Mouse (Mus musculus) forebrain, postnatal 0 days (tissue): ENCODE results near the gene Col6a1. TPM values are rescaled to one million over a fixed set of nuclear protein-coding genes. Genes with fewer than 3 reads are reported as not detected.

ENCODE experiments used
- ATAC-seq: fragments of 200-750 bp; cut with Nextera tagmentation; 2 replicates; pipeline ENCODE4 v1.8.0; 2017; ENCODE audit warnings: mild to moderate bottlenecking, moderate library complexity
- DNase-seq: peaks from one replicate; pipeline ENCODE4 v3.0.0-alpha.2; 2015
- H3K27ac ChIP-seq: fragments of 300-500 bp; sonication (generic); 2 replicates; pipeline ENCODE4 v1.5.1; 2014; ENCODE audit warnings: low read depth, mild to moderate bottlenecking, antibody characterized with exemption, low read length, moderate library complexity, mixed read lengths
- H3K27me3 ChIP-seq: fragments of 300-500 bp; sonication (generic); 2 replicates; pipeline ENCODE4 v1.6.1; 2014; ENCODE audit warnings: mild to moderate bottlenecking, low read length, mixed read lengths; ENCODE audit not compliant: insufficient read depth
- H3K36me3 ChIP-seq: fragments of 300-500 bp; sonication (generic); 2 replicates; pipeline ENCODE4 v1.6.1; 2014; ENCODE audit warnings: mild to moderate bottlenecking, moderate library complexity; ENCODE audit not compliant: insufficient read depth
- H3K4me1 ChIP-seq: fragments of 300-500 bp; sonication (generic); 2 replicates; pipeline ENCODE4 v1.6.1; 2014; ENCODE audit warnings: antibody characterized with exemption; ENCODE audit not compliant: insufficient read depth
- H3K4me2 ChIP-seq: fragments of 300-500 bp; sonication (generic); 2 replicates; pipeline ENCODE4 v1.6.1; 2014; ENCODE audit warnings: low read depth, mild to moderate bottlenecking, moderate library complexity
- H3K4me3 ChIP-seq: fragments of 300-500 bp; sonication (generic); 2 replicates; pipeline ENCODE4 v1.5.1; 2014; ENCODE audit warnings: low read depth, low read length, mixed read lengths
- H3K9ac ChIP-seq: fragments of 300-500 bp; sonication (generic); 2 replicates; pipeline ENCODE4 v1.6.1; 2014; ENCODE audit warnings: mild to moderate bottlenecking
- H3K9me3 ChIP-seq: fragments of 300-500 bp; sonication (generic); 2 replicates; pipeline ENCODE4 v1.6.1; 2016; ENCODE audit warnings: low read length
- CTCF ChIP-seq: sonication (generic); IDR thresholded peaks from 2 replicates; pipeline ENCODE4 v1.5.1; 2016; ENCODE audit warnings: antibody characterized with exemption, control low read depth, low read depth
- WGBS: fragments of 180-500 bp; shearing (Covaris S2); extraction: QIAGEN DNeasy Blood & Tissue Kit; methylation state at CpG from one replicate; pipeline ENCODE4 v1.1.7; 2014; 5-methylcytosine and 5-hydroxymethylcytosine counted together
- polyA plus RNA-seq: library from polyadenylated mRNA; unstranded; fragments of >200 nt; fragmentation: Nextera tagmentation; extraction: Ambion mirVana; gene quantifications from 2 replicates; pipeline ENCODE4 v1.2.1, GENCODE M21; 2015
- total RNA-seq: library from RNA; depleted of rRNA; stranded (reverse); fragments of >200 nt; gene quantifications from 2 replicates; pipeline ENCODE4 v1.2.3, GENCODE M21; 2014

Col6a1 gene
- total and polyA plus RNA-seq, 2 experiments from 2014 or later: 14.6 to 31.8 TPM

- ATAC-seq: no peak
- no peaks in the 10 kb centered on the region for H3K27me3 ChIP-seq
- H3K9ac ChIP-seq: no peak overlapping the region
- TF ChIP-seq CTCF: no peak
- 90% methylated on average over 7 of the region's 7 CpGs for WGBS
- H3K27ac ChIP-seq: no peak overlapping the region
- no peaks in the 10 kb centered on the region for H3K36me3 ChIP-seq
- no peak overlapping the region for H3K4me3 ChIP-seq
- no peaks in the 10 kb centered on the region for H3K4me1 ChIP-seq
- no peak overlapping the region for H3K4me2 ChIP-seq
- DNase-seq: no peak
- H3K9me3 ChIP-seq: no peaks in the 10 kb centered on the region
Measured at GRCm38 (mm10) chr10:76717026-76717425, 8.9 kb downstream of the Col6a1 start.

GRCm38 (mm10) chr10:76714303-76714702, 11.7 kb downstream of the Col6a1 start:
- H3K27ac ChIP-seq: no peak overlapping the region
- no peak overlapping the region for H3K4me2 ChIP-seq
- no peak for TF ChIP-seq CTCF
- H3K4me3 ChIP-seq: no peak overlapping the region
- H3K27me3 ChIP-seq: no peaks in the 10 kb centered on the region
- ATAC-seq (no peak; the same call in 1 of the 2 replicates), DNase-seq (no peak)
- 71% methylated on average over 7 of the region's 7 CpGs for WGBS
- no peaks in the 10 kb centered on the region for H3K4me1 ChIP-seq
- H3K36me3 ChIP-seq: no peaks in the 10 kb centered on the region
- no peaks in the 10 kb centered on the region for H3K9me3 ChIP-seq
- H3K9ac ChIP-seq: no peak overlapping the region

- no peak for TF ChIP-seq CTCF
- no peak overlapping the region for H3K9ac ChIP-seq
- ATAC-seq (no peak), DNase-seq (no peak)
- H3K4me1 ChIP-seq: no peaks in the 10 kb centered on the region
- H3K27me3 ChIP-seq: no peaks in the 10 kb centered on the region
- no peaks in the 10 kb centered on the region for H3K9me3 ChIP-seq
- no peak overlapping the region for H3K4me2 ChIP-seq
- WGBS: 81% methylated on average over 3 of the region's 3 CpGs
- H3K4me3 ChIP-seq: no peak overlapping the region
- no peaks in the 10 kb centered on the region for H3K36me3 ChIP-seq
- H3K27ac ChIP-seq: no peak overlapping the region
Measured at GRCm38 (mm10) chr10:76712500-76712899, 13.5 kb downstream of the Col6a1 start.

- H3K27ac ChIP-seq: no peak overlapping the region
- no peak for ATAC-seq
- TF ChIP-seq CTCF: no peak
Measured at GRCm38 (mm10) chr10:76711331-76711730, 14.6 kb downstream of the Col6a1 start.

GRCm38 (mm10) chr10:76708465-76708864, 17.5 kb downstream of the Col6a1 start:
- Histone ChIP-seq H3K27ac (no peak overlapping the region), H3K36me3 (no peaks in the 10 kb centered on the region), H3K4me1 (no peaks in the 10 kb centered on the region), H3K27me3 (no peaks in the 10 kb centered on the region), H3K4me3 (no peak overlapping the region), H3K9me3 (no peaks in the 10 kb centered on the region), H3K4me2 (no peak overlapping the region), H3K9ac (no peak overlapping the region)
- no peak for TF ChIP-seq CTCF
- 85% methylated on average over 3 of the region's 3 CpGs for WGBS
- DNase-seq: no peak
- ATAC-seq: no peak

More at GRCm38 (mm10) chr10:76711331-76711730, 14.6 kb downstream of the Col6a1 start:
- Histone ChIP-seq H3K4me2 (no peak overlapping the region), H3K27me3 (no peaks in the 10 kb centered on the region), H3K4me3 (no peak overlapping the region), H3K9me3 (no peaks in the 10 kb centered on the region), H3K4me1 (no peaks in the 10 kb centered on the region), H3K9ac (no peak overlapping the region), H3K36me3 (no peaks in the 10 kb centered on the region)
- DNase-seq: no peak
- WGBS: 95% methylated on average over 16 of the region's 16 CpGs

GRCm38 (mm10) chr10:76707584-76707983, 18.4 kb downstream of the Col6a1 start:
- Histone ChIP-seq H3K9ac (no peak overlapping the region), H3K27ac (no peak overlapping the region), H3K27me3 (no peaks in the 10 kb centered on the region), H3K4me1 (no peaks in the 10 kb centered on the region), H3K36me3 (no peaks in the 10 kb centered on the region), H3K4me2 (no peak overlapping the region), H3K4me3 (no peak overlapping the region), H3K9me3 (no peaks in the 10 kb centered on the region)
- DNase-seq (no peak), ATAC-seq (no peak)
- WGBS: 97% methylated on average over 1 of the region's 1 CpGs
- no peak for TF ChIP-seq CTCF

- H3K4me2 ChIP-seq: no peak overlapping the region
- DNase-seq (no peak), ATAC-seq (no peak)
- H3K9me3 ChIP-seq: no peaks in the 10 kb centered on the region
- H3K9ac ChIP-seq: no peak overlapping the region
- no peaks in the 10 kb centered on the region for H3K4me1 ChIP-seq
- 78% methylated on average over 2 of the region's 2 CpGs for WGBS
- no peak for TF ChIP-seq CTCF
- H3K27ac ChIP-seq: no peak overlapping the region
- H3K4me3 ChIP-seq: no peak overlapping the region
- H3K36me3 ChIP-seq: no peaks in the 10 kb centered on the region
- H3K27me3 ChIP-seq: no peaks in the 10 kb centered on the region
Measured at GRCm38 (mm10) chr10:76707001-76707400, 19.0 kb downstream of the Col6a1 start.

GRCm38 (mm10) chr10:76704358-76704757, 21.6 kb downstream of the Col6a1 start:
- no peak overlapping the region for H3K4me2 ChIP-seq
- WGBS: 79% methylated on average over 3 of the region's 3 CpGs
- H3K36me3 ChIP-seq: no peaks in the 10 kb centered on the region
- H3K9me3 ChIP-seq: no peaks in the 10 kb centered on the region
- no peaks in the 10 kb centered on the region for H3K27me3 ChIP-seq
- ATAC-seq: no peak
- DNase-seq: no peak
- TF ChIP-seq CTCF: no peak
- no peaks in the 10 kb centered on the region for H3K4me1 ChIP-seq
- no peak overlapping the region for H3K4me3 ChIP-seq
- H3K9ac ChIP-seq: no peak overlapping the region
- H3K27ac ChIP-seq: no peak overlapping the region
